8 mouse cellular contexts compared by ENCODE assay signal in genomic region chr2:119477571-119478396, GRCm38 (mm10). TPM values are rescaled to one million over a fixed set of nuclear protein-coding genes. Genes with fewer than 3 reads are reported as not detected.
A peak's percentile ranks its signal among the peaks of the same experiment; 100 is the strongest.
DNase-seq lines count a peak whose midpoint lies in the region; ATAC-seq and TF ChIP-seq lines count a peak whose summit lies in the region.

Gene Ino80, minus strand, starts transcription at chr2:119477687.

- peak within 1 kb of the TSS; percentile 71 for H3K4me2 ChIP-seq in lung, postnatal 0 days (replicated peaks; ENCODE audit: low read depth, low read length)

- peaks cover 11% of the 10 kb centered on the region; the same call in 1 of the 2 replicates for H3K36me3 ChIP-seq in hindbrain, embryonic 10.5 days
- no peaks in the 10 kb centered on the region for H3K36me3 ChIP-seq in lung, postnatal 0 days (ENCODE audit: insufficient read depth, low read length)

- H3K27me3 ChIP-seq in hindbrain, embryonic 10.5 days (ENCODE audit: insufficient read depth, poor library complexity, severe bottlenecking): no peaks in the 10 kb centered on the region
- H3K27me3 ChIP-seq in lung, postnatal 0 days (replicated peaks; ENCODE audit: insufficient read depth, low read length): no peaks in the 10 kb centered on the region

- peak within 1 kb of the TSS; percentile 97 for H3K4me3 ChIP-seq in hindbrain, embryonic 10.5 days
- peak within 1 kb of the TSS; percentile 98 for H3K4me3 ChIP-seq in lung, postnatal 0 days (ENCODE audit: low read depth, low read length)

- peaks cover 28% of the 10 kb centered on the region for H3K4me1 ChIP-seq in hindbrain, embryonic 10.5 days (replicated peaks)
- H3K4me1 ChIP-seq in lung, postnatal 0 days (ENCODE audit: insufficient read depth, low read depth, low read length): no peaks in the 10 kb centered on the region

- under 1% methylated on average over 72 of the region's 72 CpGs for WGBS in hindbrain, embryonic 10.5 days
- under 1% methylated on average over 62 of the region's 72 CpGs for WGBS in lung, postnatal 0 days

- H3K27ac ChIP-seq in hindbrain, embryonic 10.5 days: peak within 1 kb of the TSS; percentile 100
- peak within 1 kb of the TSS; percentile 99 for H3K27ac ChIP-seq in lung, postnatal 0 days (ENCODE audit: low read length)

- peak; percentile 98 for DNase-seq in MN1 (ENCODE audit: low spot score)
- peak; percentile 99 for DNase-seq in cerebellum, adult 9-10 months
- peak; percentile 99 for DNase-seq in hindbrain, embryonic 10.5 days (ENCODE audit: low spot score)
- DNase-seq in layer of hippocampus, adult 9-11 months: peak; percentile 99
- peak; percentile 100 for DNase-seq in lung, postnatal 0 days (ENCODE audit: low spot score)
- peak; percentile 90 for DNase-seq in ovary, postnatal 14 days (ENCODE audit: low spot score)
- DNase-seq in thymus, postnatal 14 days: peak; percentile 99

- ATAC-seq in frontal cortex, adult (ENCODE audit: low TSS enrichment): peak; percentile 97
- ATAC-seq in lung, postnatal 0 days: peak; percentile 96

- H3K9me3 ChIP-seq in hindbrain, embryonic 10.5 days: no peaks in the 10 kb centered on the region
- H3K9me3 ChIP-seq in lung, postnatal 0 days (ENCODE audit: low read length): no peaks in the 10 kb centered on the region

- peak within 1 kb of the TSS; percentile 99 for H3K9ac ChIP-seq in lung, postnatal 0 days (replicated peaks; ENCODE audit: low read depth)

- TF ChIP-seq CTCF in lung, postnatal 0 days (IDR thresholded peaks at IDR 0.05): no peak

- TF ChIP-seq EP300 in lung, postnatal 0 days (IDR thresholded peaks at IDR 0.05): peak; percentile 65; the same call in 1 of the 2 replicates

RNA-seq across cellular contexts. Expression of gene Ino80, which starts in this region (rescaled TPM):
- polyA plus RNA-seq in hindbrain, embryonic 10.5 days (2016; fragmentation: Nextera tagmentation; extraction: Ambion mirVana): 3.0 and 3.7 TPM in 2 replicates
- 3.2 and 3.4 TPM in 2 replicates for polyA plus RNA-seq in lung, postnatal 0 days (2015; fragmentation: Nextera tagmentation; extraction: Ambion mirVana)

Comparison
In these comparisons a context has a peak if more than half of its experiments do, and no peak if none do; other contexts are left out.
1. Peak in every context shown above with its lines: DNase-seq, ATAC-seq, H3K4me3 ChIP-seq and H3K27ac ChIP-seq.